Mouse (Mus musculus) kidney, postnatal 0 days (tissue): ENCODE results near the gene Wasf2. TPM values are rescaled to one million over a fixed set of nuclear protein-coding genes. Genes with fewer than 3 reads are reported as not detected.
"Not testable (repeated sequence)": the region's sequence is repeated elsewhere in the genome, so short reads cannot be mapped to it uniquely, and the experiment has no call there.

Source experiments
- ATAC-seq: fragments of 200-750 bp; cut with Nextera tagmentation; replicated peaks from 2 replicates; pipeline ENCODE4 v1.8.0; 2017; ENCODE audit warnings: low read depth, moderate number of reproducible peaks, moderate TSS enrichment, moderate library complexity; ENCODE audit not compliant: low FRiP score
- DNase-seq: peaks from one replicate; pipeline ENCODE4 v3.0.0-alpha.2; 2016; ENCODE audit warnings: low spot score
- H3K27ac ChIP-seq: fragments of 300-500 bp; sonication (generic); 2 replicates; pipeline ENCODE4 v1.5.1; 2014; ENCODE audit warnings: mild to moderate bottlenecking
- H3K27me3 ChIP-seq: fragments of 300-500 bp; sonication (generic); 2 replicates; pipeline ENCODE4 v1.6.1; 2014; ENCODE audit warnings: low read length, mixed read lengths; ENCODE audit not compliant: insufficient read depth
- H3K36me3 ChIP-seq: fragments of 300-500 bp; sonication (generic); 2 replicates; pipeline ENCODE4 v1.6.1; 2014; ENCODE audit warnings: low read length, mixed read lengths; ENCODE audit not compliant: insufficient read depth
- H3K4me1 ChIP-seq: fragments of 300-500 bp; sonication (generic); replicated peaks from 2 replicates; pipeline ENCODE4 v1.6.1; 2014; ENCODE audit warnings: antibody characterized with exemption, low read length, mixed read lengths; ENCODE audit not compliant: insufficient read depth
- H3K4me2 ChIP-seq: fragments of 300-500 bp; sonication (generic); 2 replicates; pipeline ENCODE4 v1.6.1; 2014; ENCODE audit warnings: mild to moderate bottlenecking, low read length, moderate library complexity, mixed read lengths
- H3K4me3 ChIP-seq: fragments of 300-500 bp; sonication (generic); replicated peaks from 2 replicates; pipeline ENCODE4 v1.5.1; 2014; ENCODE audit warnings: low read depth, low read length
- H3K9ac ChIP-seq: fragments of 300-500 bp; sonication (generic); 2 replicates; pipeline ENCODE4 v1.6.1; 2014; ENCODE audit warnings: low read depth, low read length
- H3K9me3 ChIP-seq: fragments of 300-500 bp; sonication (generic); replicated peaks from 2 replicates; pipeline ENCODE4 v1.6.1; 2016; ENCODE audit warnings: low read length, inconsistent platforms, mixed read lengths
- CTCF ChIP-seq: IDR thresholded peaks from 2 replicates; pipeline ENCODE4 v1.5.1; 2016; ENCODE audit warnings: antibody characterized with exemption, low read depth, mild to moderate bottlenecking, moderate library complexity
- WGBS: fragments of 180-500 bp; shearing (Covaris S2); extraction: QIAGEN DNeasy Blood & Tissue Kit; methylation state at CpG from one replicate; pipeline ENCODE4 v1.1.7; 2014; 5-methylcytosine and 5-hydroxymethylcytosine counted together
- polyA plus RNA-seq: library from polyadenylated mRNA; unstranded; fragments of >200 nt; fragmentation: Nextera tagmentation; extraction: Ambion mirVana; gene quantifications from 2 replicates; pipeline ENCODE4 v1.2.1, GENCODE M21; 2015

The Wasf2 gene
- polyA plus RNA-seq, 1 experiment from 2014 or later = 98.8 TPM

DNA sequence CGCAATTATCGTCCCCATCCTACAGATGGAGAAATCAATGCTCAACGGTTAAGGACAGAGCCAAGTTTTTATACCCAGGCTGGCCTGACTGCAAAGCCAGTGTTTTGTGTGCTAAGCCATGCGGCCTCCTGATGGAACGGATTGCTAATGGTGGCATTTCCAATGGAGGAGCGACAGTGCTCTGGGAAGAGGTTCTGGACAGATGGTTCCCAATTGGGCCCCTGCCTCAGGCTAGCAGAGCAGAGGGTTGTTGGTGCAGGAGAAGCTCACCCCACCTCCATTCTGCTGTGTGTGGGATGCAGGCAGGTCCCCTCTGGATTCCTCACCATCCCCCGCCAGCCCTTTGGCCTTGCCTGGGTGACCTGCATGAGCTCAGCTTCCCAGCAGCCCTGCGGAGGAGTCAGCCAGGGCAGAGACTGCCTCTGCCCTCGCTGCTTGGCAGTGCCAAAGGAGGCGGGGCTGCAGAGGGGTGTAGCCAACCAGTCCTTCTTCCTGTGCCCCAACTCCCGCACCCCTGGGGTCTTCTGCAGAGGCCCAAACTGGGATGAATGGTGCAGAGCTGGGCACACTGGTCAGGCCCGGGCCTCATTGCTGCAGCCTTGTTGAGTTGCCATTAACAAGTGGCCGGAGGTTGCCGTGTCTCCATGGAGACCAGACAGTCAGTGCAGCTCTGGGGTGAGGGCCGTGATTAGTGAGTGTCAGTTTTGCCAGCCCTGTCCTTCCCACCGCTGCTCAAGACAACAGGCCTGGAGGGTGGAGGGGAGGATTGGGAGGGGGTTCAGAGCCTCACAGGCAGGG, 35.2 kb upstream of the Wasf2 start:
- TF ChIP-seq CTCF = no peak
- peak overlapping the region; percentile 44; the same call in 1 of the 2 replicates for H3K9ac ChIP-seq
- WGBS = 26% methylated on average over 16 of the region's 16 CpGs
- peak; percentile 87 for ATAC-seq
- DNase-seq = peak; percentile 92
- H3K4me1 ChIP-seq = peaks cover 51% of the 10 kb centered on the region
- H3K36me3 ChIP-seq = no peaks in the 10 kb centered on the region
- H3K4me3 ChIP-seq = peak overlapping the region; percentile 9; the same call in 1 of the 2 replicates
- H3K27ac ChIP-seq = peak overlapping the region; percentile 94
- no peaks in the 10 kb centered on the region for H3K27me3 ChIP-seq
- H3K9me3 ChIP-seq = no peaks in the 10 kb centered on the region
- H3K4me2 ChIP-seq = peak overlapping the region; percentile 30

DNA sequence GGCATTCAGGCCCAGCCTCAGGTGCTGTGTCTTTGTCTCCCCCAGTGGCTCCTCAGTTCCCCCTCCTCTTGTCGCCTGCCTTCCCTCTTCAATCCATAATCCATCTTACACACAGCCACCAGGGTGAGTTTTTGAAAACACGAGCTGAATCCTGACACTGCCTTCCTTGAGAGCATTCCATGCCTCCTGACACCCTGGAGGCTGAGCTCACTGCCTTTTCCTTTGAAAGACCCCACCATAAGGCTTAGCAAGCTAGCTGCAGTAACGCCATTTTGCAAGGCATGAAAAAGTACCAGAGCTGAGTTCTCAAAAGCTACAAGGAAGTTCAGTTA, 34.6 kb upstream of the Wasf2 start:
- 14% methylated on average over 3 of the region's 3 CpGs for WGBS
- Histone ChIP-seq H3K9ac (peak overlapping the region; percentile 44; the same call in 1 of the 2 replicates), H3K4me1 (peaks cover 45% of the 10 kb centered on the region), H3K4me2 (peak overlapping the region; percentile 30), H3K27ac (peak overlapping the region; percentile 94), H3K4me3 (peak overlapping the region; percentile 9; the same call in 1 of the 2 replicates)
- H3K36me3 ChIP-seq, H3K9me3 ChIP-seq, H3K27me3 ChIP-seq, ATAC-seq: not testable (repeated sequence)
- DNase-seq = peak; percentile 67

GRCm38 (mm10) chr4:133096671-133097070, 33.6 kb upstream of the Wasf2 start:
- WGBS = 0% methylated on average over 11 of the region's 26 CpGs
- H3K4me1 ChIP-seq = peaks cover 35% of the 10 kb centered on the region
- H3K9ac ChIP-seq, H3K27me3 ChIP-seq, H3K9me3 ChIP-seq, ATAC-seq, DNase-seq, H3K4me2 ChIP-seq, H3K36me3 ChIP-seq: not testable (repeated sequence)
- H3K4me3 ChIP-seq = peak overlapping the region; percentile 24; the same call in 1 of the 2 replicates
- peak overlapping the region; percentile 62; the same call in 1 of the 2 replicates for H3K27ac ChIP-seq

- DNase-seq = no peak
- Histone ChIP-seq H3K9ac (no peak overlapping the region), H3K4me2 (no peak overlapping the region), H3K36me3 (no peaks in the 10 kb centered on the region), H3K27ac (peak overlapping the region; percentile 19; the same call in 1 of the 2 replicates), H3K4me3 (no peak overlapping the region), H3K4me1 (peaks cover 7% of the 10 kb centered on the region), H3K27me3 (no peaks in the 10 kb centered on the region), H3K9me3 (no peaks in the 10 kb centered on the region)
- WGBS = 75% methylated on average over 9 of the region's 9 CpGs
- TF ChIP-seq CTCF = no peak
- ATAC-seq = no peak
Measured at GRCm38 (mm10) chr4:133101751-133102150, 28.6 kb upstream of the Wasf2 start.

DNA sequence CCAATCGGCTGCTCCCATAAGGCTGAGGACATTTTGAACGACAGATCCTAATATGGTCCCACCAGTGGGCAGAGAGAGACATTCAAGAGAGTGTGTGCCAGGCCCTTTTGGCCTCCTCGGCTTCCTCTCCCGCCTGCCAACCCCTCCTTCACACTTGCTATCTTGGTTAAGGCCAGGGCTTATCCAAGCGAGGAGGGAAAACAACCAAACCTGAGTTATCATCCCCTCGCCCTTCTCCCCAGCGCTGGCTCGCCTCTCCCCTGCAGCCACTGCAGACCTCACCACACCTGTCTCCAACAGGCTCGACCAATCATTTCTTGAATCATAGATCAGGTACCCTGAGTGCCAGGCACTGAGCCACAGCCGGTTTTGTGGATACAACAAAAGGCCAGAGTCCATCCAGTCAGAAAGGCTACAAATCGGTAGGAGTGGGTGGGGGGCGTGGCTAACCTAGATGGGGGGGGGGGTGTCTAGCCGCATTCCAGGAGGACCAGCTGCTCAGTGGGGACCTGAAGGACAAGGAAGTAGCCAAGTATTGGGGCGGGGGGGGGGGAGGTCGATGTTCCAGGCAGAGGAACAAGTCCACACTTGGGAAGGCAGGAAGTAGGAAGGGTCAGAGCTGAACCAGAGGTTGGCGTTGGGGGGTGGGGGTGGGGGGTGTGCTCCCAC, 26.6 kb upstream of the Wasf2 start:
- TF ChIP-seq CTCF = no peak
- H3K4me3 ChIP-seq = no peak overlapping the region
- ATAC-seq = peak; percentile 78
- H3K4me1 ChIP-seq = peaks cover 11% of the 10 kb centered on the region
- peak overlapping the region; percentile 30 for H3K4me2 ChIP-seq
- H3K36me3 ChIP-seq = no peaks in the 10 kb centered on the region
- no peaks in the 10 kb centered on the region for H3K9me3 ChIP-seq
- no peak for DNase-seq
- H3K27me3 ChIP-seq = no peaks in the 10 kb centered on the region
- no peak overlapping the region for H3K9ac ChIP-seq
- peak overlapping the region; percentile 83 for H3K27ac ChIP-seq
- WGBS = 17% methylated on average over 16 of the region's 16 CpGs

- no peak for TF ChIP-seq CTCF
- WGBS = 21% methylated on average over 10 of the region's 10 CpGs
- Histone ChIP-seq H3K4me2 (peak overlapping the region; percentile 30), H3K4me3 (no peak overlapping the region), H3K9me3 (no peaks in the 10 kb centered on the region), H3K27ac (peak overlapping the region; percentile 83), H3K9ac (no peak overlapping the region), H3K36me3 (no peaks in the 10 kb centered on the region), H3K27me3 (no peaks in the 10 kb centered on the region), H3K4me1 (peaks cover 15% of the 10 kb centered on the region)
- DNase-seq = no peak
- no peak for ATAC-seq
Measured at GRCm38 (mm10) chr4:133104194-133104569, 26.1 kb upstream of the Wasf2 start.
